Mouse (Mus musculus): ENCODE results near the gene Olfr74. TPM values are rescaled to one million over a fixed set of nuclear protein-coding genes. Genes with fewer than 3 reads are reported as not detected.
"Not testable (repeated sequence)": the region's sequence is repeated elsewhere in the genome, so short reads cannot be mapped to it uniquely, and the experiment has no call there.

The Olfr74 gene
- polyA plus RNA-seq (2016; fragmentation: Nextera tagmentation; extraction: Ambion mirVana) = not detected in 2 replicates

DNA sequence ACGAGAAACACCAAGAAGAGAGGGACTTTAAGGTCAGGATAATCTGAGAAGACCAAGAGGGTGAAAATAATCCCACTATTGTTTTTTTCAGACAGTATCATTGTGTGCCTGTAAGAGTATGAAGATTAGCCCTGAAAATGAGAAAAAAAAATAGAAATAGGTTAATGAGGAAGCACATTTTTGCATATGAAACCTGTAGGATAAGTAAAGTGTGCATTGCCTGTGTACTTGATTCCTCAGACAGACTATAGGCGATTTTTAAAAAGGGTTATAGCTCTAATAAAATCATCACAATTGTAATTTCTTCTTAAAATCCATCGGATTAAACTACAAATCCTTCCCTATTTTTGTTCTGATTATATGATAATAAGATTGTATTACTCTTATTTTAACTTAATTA lies at the start of gene Olfr74:
Gene Olfr74, minus strand, starts transcription at position 101 of the 400 bp plus-strand sequence.
- Histone ChIP-seq H3K4me2 (replicated peaks) (no peak within 1 kb of the TSS), H3K27me3 (no peaks in the 10 kb centered on the region), H3K4me1 (no peaks in the 10 kb centered on the region), H3K36me3 (no peaks in the 10 kb centered on the region), H3K9me3 (no peaks in the 10 kb centered on the region), H3K9ac (replicated peaks) (no peak within 1 kb of the TSS), H3K27ac (replicated peaks) (no peak within 1 kb of the TSS), H3K4me3 (no peak within 1 kb of the TSS)
- no peak for ATAC-seq (ENCODE audit: low FRiP score, low read depth)
- WGBS = 69% methylated on average over 3 of the region's 3 CpGs

DNA sequence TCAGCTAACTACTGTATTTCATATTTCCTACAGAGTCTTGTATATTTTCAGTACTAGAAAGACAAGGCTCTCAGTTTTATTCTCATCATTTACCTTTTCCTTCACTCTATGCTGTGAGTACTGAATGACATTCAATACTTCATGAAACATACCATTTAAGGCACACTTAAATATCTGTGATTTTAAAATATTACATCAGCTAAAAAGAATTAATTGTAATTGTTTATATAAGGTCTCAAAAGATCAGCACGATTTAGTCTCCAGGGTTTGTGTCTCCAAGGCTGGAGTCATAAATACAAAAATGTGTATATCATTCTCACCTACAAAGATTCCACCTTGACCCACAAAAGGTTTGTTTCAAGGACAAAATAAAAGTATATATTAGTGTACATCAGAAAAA lies 48.0 kb upstream of the Olfr74 start, which contains the start of gene Olfr1161:
Gene Olfr1161, plus strand, starts transcription at position 301 of the 400 bp plus-strand sequence.
- H3K27ac ChIP-seq (replicated peaks); H3K27me3 ChIP-seq; H3K4me2 ChIP-seq (replicated peaks); H3K9ac ChIP-seq (replicated peaks); ATAC-seq (ENCODE audit: low FRiP score, low read depth); H3K4me3 ChIP-seq; H3K9me3 ChIP-seq; H3K36me3 ChIP-seq; H3K4me1 ChIP-seq: not testable (repeated sequence)
- 87% methylated on average over 1 of the region's 1 CpGs for WGBS

DNA sequence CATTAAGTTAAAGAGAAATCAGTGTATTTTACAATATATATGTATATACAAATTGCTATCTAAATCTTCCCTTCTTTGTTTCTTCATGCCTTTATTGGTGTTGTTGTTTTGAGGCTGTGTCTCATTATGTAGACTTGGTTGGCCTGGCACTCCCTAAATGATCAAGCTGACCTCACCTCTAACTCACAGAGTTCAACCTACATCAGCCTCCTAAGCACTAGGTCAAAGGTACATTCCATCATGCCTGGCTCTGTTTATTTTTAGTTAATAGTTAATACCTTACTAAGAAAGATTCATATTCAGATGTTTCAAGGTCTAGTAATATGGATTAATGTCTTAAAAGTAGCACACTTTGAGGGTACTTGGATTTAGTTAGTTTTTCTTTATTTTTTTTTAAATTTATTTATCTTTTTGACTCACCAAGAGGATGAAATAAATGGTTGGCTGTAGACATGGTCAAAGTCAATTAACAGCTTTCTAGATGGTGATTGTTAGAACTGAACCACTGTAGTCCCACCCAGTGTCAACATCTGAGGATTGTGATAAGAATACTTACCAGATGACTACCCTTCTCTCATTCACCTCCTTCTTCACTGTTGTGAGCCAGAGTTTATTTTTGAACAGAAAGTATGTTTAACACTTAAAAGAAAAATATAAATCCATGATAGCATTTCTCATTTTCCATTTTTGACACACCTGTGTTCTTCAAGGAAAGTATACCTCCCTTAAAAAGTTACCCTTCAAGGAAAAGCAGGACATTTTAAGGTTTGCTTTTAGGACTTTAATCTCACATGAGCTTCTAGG lies 33.3 kb upstream of the Olfr74 start, which contains the start of gene Olfr1160:
Gene Olfr1160, minus strand, starts transcription at position 754 of the 804 bp plus-strand sequence.
- H3K4me3 ChIP-seq = no peak within 1 kb of the TSS
- no peaks in the 10 kb centered on the region for H3K9me3 ChIP-seq
- no peak within 1 kb of the TSS for H3K9ac ChIP-seq (replicated peaks)
- H3K4me2 ChIP-seq (replicated peaks) = no peak within 1 kb of the TSS
- H3K27ac ChIP-seq (replicated peaks) = no peak within 1 kb of the TSS
- no peaks in the 10 kb centered on the region for H3K27me3 ChIP-seq
- ATAC-seq (ENCODE audit: low FRiP score, low read depth) = no peak
- H3K4me1 ChIP-seq = no peaks in the 10 kb centered on the region
- no peaks in the 10 kb centered on the region for H3K36me3 ChIP-seq

DNA sequence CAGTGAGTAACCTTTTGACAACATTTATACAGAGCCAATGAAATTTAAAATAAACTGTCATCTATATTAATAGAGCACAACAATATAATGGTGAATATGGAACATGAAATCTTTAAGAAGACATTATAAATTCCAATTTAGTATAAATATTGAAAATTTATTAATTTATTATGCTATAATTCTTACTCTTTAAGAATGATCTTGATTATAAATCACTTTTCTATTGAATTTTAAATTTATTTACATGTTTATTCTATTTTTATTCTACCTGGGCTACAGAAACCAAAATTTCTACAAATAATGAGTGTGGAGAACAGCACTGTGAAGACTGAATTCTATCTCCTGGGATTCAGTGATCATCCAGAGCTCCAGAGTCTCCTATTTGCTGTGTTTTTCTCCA lies 15.3 kb upstream of the Olfr74 start, which contains the start of gene Olfr1158:
Gene Olfr1158, plus strand, starts transcription at position 301 of the 400 bp plus-strand sequence.
- H3K9me3 ChIP-seq = no peaks in the 10 kb centered on the region
- ATAC-seq (ENCODE audit: low FRiP score, low read depth) = no peak
- H3K27me3 ChIP-seq = no peaks in the 10 kb centered on the region
- H3K4me3 ChIP-seq = no peak within 1 kb of the TSS
- H3K36me3 ChIP-seq = no peaks in the 10 kb centered on the region
- no peaks in the 10 kb centered on the region for H3K4me1 ChIP-seq
- H3K4me2 ChIP-seq (replicated peaks) = no peak within 1 kb of the TSS
- no peak within 1 kb of the TSS for H3K27ac ChIP-seq (replicated peaks)
- H3K9ac ChIP-seq (replicated peaks) = no peak within 1 kb of the TSS

DNA sequence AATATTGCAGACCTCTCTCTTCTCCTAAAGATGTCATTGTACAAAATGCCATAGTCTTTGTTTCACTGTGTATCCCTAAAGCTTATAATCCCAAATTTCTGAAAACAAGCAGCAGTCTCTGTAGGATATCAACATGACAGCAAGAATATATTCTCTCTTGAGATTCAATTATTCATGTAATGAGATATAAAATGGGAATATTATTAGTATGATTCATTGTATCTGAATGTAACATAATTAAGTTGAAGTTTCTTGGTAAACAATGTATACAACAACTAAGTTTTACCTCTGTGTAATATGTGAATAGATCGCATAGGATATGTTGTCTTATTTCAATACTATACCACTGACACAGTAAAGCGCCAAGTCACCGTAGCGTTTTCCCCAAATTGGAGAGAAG lies 6.3 kb downstream of the Olfr74 start, which contains the start of gene Olfr1157:
Gene Olfr1157, minus strand, starts transcription at position 101 of the 400 bp plus-strand sequence.
- Histone ChIP-seq H3K4me3 (no peak within 1 kb of the TSS), H3K36me3 (no peaks in the 10 kb centered on the region), H3K27ac (replicated peaks) (no peak within 1 kb of the TSS), H3K27me3 (no peaks in the 10 kb centered on the region), H3K9ac (replicated peaks) (no peak within 1 kb of the TSS), H3K4me2 (replicated peaks) (no peak within 1 kb of the TSS), H3K9me3 (no peaks in the 10 kb centered on the region), H3K4me1 (no peaks in the 10 kb centered on the region)
- ATAC-seq (ENCODE audit: low FRiP score, low read depth) = no peak
- 89% methylated on average over 4 of the region's 4 CpGs for WGBS

DNA sequence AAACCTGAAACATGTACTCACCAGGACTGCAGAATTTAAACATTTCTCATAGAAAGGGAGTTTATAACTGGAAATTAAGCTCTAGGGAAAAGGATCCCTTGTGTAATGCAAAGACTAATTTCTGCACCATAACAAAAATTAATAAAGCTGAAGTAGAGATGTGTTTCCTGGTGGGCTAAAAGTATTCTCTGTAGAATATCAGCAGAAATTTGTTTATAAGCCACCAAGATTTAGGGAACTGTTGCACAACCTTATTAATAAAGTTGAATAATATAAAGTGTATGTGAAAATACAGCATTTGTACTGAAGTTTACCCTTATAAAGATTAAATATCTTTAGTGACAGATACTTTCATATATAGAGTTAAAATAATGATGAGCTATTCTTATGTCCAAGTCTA lies 21.5 kb downstream of the Olfr74 start, which contains the start of gene Olfr1156:
Gene Olfr1156, minus strand, starts transcription at position 101 of the 400 bp plus-strand sequence.
- ATAC-seq (ENCODE audit: low FRiP score, low read depth) = no peak
- Histone ChIP-seq H3K27me3 (no peaks in the 10 kb centered on the region), H3K9ac (replicated peaks) (no peak within 1 kb of the TSS), H3K9me3 (no peaks in the 10 kb centered on the region), H3K4me2 (replicated peaks) (no peak within 1 kb of the TSS), H3K27ac (replicated peaks) (no peak within 1 kb of the TSS), H3K36me3 (no peaks in the 10 kb centered on the region), H3K4me1 (no peaks in the 10 kb centered on the region), H3K4me3 (no peak within 1 kb of the TSS)

DNA sequence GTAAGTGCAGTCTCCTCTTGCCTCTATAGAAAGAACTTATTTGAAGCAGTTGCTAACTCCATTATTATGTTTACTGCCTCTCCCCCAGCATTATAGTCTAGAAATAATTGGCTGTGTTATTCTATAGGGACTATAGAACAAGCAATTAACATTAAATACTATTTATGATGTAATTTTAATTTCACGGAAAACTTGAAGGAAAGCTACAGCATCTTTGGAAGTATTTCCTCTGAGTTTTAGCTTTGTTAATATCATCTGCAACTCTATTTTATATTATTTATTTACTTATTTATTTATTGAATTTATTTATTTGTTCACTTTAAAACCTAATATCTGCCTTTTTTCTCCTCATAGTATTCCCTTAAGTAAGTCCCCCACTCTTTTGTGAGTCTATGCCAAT lies 29.4 kb downstream of the Olfr74 start, which contains the start of gene Olfr1155:
Gene Olfr1155, minus strand, starts transcription at position 101 of the 400 bp plus-strand sequence.
- Histone ChIP-seq H3K27ac (replicated peaks) (no peak within 1 kb of the TSS), H3K4me3 (no peak within 1 kb of the TSS), H3K9ac (replicated peaks) (no peak within 1 kb of the TSS), H3K27me3 (no peaks in the 10 kb centered on the region), H3K4me2 (replicated peaks) (no peak within 1 kb of the TSS), H3K36me3 (no peaks in the 10 kb centered on the region), H3K4me1 (no peaks in the 10 kb centered on the region), H3K9me3 (no peaks in the 10 kb centered on the region)
- no peak for ATAC-seq (ENCODE audit: low FRiP score, low read depth)
- 96% methylated on average over 1 of the region's 1 CpGs for WGBS

Other genes starting within 250 kb of the Olfr74 start
- not detected in 2 replicates for gene Olfr1138, start 234.7 kb downstream of the Olfr74 start, polyA plus RNA-seq (2016; fragmentation: Nextera tagmentation; extraction: Ambion mirVana)
- gene Olfr1140, start 230.9 kb downstream of the Olfr74 start, polyA plus RNA-seq (2016; fragmentation: Nextera tagmentation; extraction: Ambion mirVana) = not detected in 2 replicates
- gene Olfr1141, start 220.7 kb downstream of the Olfr74 start, polyA plus RNA-seq (2016; fragmentation: Nextera tagmentation; extraction: Ambion mirVana) = not detected in 2 replicates
- not detected in 2 replicates for gene Olfr152, start 195.2 kb downstream of the Olfr74 start, polyA plus RNA-seq (2016; fragmentation: Nextera tagmentation; extraction: Ambion mirVana)
- gene Olfr1143, start 174.1 kb downstream of the Olfr74 start, polyA plus RNA-seq (2016; fragmentation: Nextera tagmentation; extraction: Ambion mirVana) = not detected in 2 replicates
- gene Olfr1145, start 164.8 kb downstream of the Olfr74 start, polyA plus RNA-seq (2016; fragmentation: Nextera tagmentation; extraction: Ambion mirVana) = not detected in 2 replicates
- gene Olfr1148, start 144.1 kb downstream of the Olfr74 start, polyA plus RNA-seq (2016; fragmentation: Nextera tagmentation; extraction: Ambion mirVana) = not detected in 2 replicates
- gene Olfr1150-ps1, start 130.7 kb downstream of the Olfr74 start, polyA plus RNA-seq (2016; fragmentation: Nextera tagmentation; extraction: Ambion mirVana) = not detected in 2 replicates
- not detected in 2 replicates for gene Olfr1151, start 118.8 kb downstream of the Olfr74 start, polyA plus RNA-seq (2016; fragmentation: Nextera tagmentation; extraction: Ambion mirVana)
- not detected in 2 replicates for gene Olfr1152, start 108.2 kb downstream of the Olfr74 start, polyA plus RNA-seq (2016; fragmentation: Nextera tagmentation; extraction: Ambion mirVana)
- gene Olfr1153, start 79.7 kb downstream of the Olfr74 start, polyA plus RNA-seq (2016; fragmentation: Nextera tagmentation; extraction: Ambion mirVana) = not detected in 2 replicates
- gene Olfr1154, start 69.5 kb downstream of the Olfr74 start, polyA plus RNA-seq (2016; fragmentation: Nextera tagmentation; extraction: Ambion mirVana) = not detected in 2 replicates
- gene Olfr1155, start 29.5 kb downstream of the Olfr74 start, polyA plus RNA-seq (2016; fragmentation: Nextera tagmentation; extraction: Ambion mirVana) = not detected in 2 replicates
- not detected in 2 replicates for gene Olfr1156, start 21.6 kb downstream of the Olfr74 start, polyA plus RNA-seq (2016; fragmentation: Nextera tagmentation; extraction: Ambion mirVana)
- gene Olfr1157, start 6.4 kb downstream of the Olfr74 start, polyA plus RNA-seq (2016; fragmentation: Nextera tagmentation; extraction: Ambion mirVana) = not detected in 2 replicates
- gene Olfr1158, start 15.4 kb upstream of the Olfr74 start, polyA plus RNA-seq (2016; fragmentation: Nextera tagmentation; extraction: Ambion mirVana) = not detected in 2 replicates
- not detected in 2 replicates for gene Olfr1160, start 33.6 kb upstream of the Olfr74 start, polyA plus RNA-seq (2016; fragmentation: Nextera tagmentation; extraction: Ambion mirVana)
- not detected in 2 replicates for gene Olfr1161, start 48.1 kb upstream of the Olfr74 start, polyA plus RNA-seq (2016; fragmentation: Nextera tagmentation; extraction: Ambion mirVana)
- not detected in 2 replicates for gene Olfr73, start 63.0 kb upstream of the Olfr74 start, polyA plus RNA-seq (2016; fragmentation: Nextera tagmentation; extraction: Ambion mirVana)
- not detected in 2 replicates for gene Olfr1162, start 76.5 kb upstream of the Olfr74 start, polyA plus RNA-seq (2016; fragmentation: Nextera tagmentation; extraction: Ambion mirVana)
- not detected in 2 replicates for gene Olfr1163, start 97.2 kb upstream of the Olfr74 start, polyA plus RNA-seq (2016; fragmentation: Nextera tagmentation; extraction: Ambion mirVana)
- not detected in 2 replicates for gene Olfr1164, start 119.3 kb upstream of the Olfr74 start, polyA plus RNA-seq (2016; fragmentation: Nextera tagmentation; extraction: Ambion mirVana)
- not detected in 2 replicates for gene Olfr1166, start 153.6 kb upstream of the Olfr74 start, polyA plus RNA-seq (2016; fragmentation: Nextera tagmentation; extraction: Ambion mirVana)
- gene Olfr1167, start 180.5 kb upstream of the Olfr74 start, polyA plus RNA-seq (2016; fragmentation: Nextera tagmentation; extraction: Ambion mirVana) = not detected in 2 replicates
- not detected in 2 replicates for gene Olfr1168, start 207.2 kb upstream of the Olfr74 start, polyA plus RNA-seq (2016; fragmentation: Nextera tagmentation; extraction: Ambion mirVana)

All from midbrain, embryonic 12.5 days (tissue).